In genomic region chr6:51172856-51173619, GRCm38 (mm10) we compare ENCODE assay signal across 8 mouse cellular contexts.
A peak's percentile ranks its signal among the peaks of the same experiment; 100 is the strongest.
DNase-seq lines count a peak whose midpoint lies in the region; ATAC-seq and TF ChIP-seq lines count a peak whose summit lies in the region.

No protein-coding gene starts in this region.

- ATAC-seq in erythroid progenitor cell, adult 5-6 weeks (replicated peaks; ENCODE audit: low FRiP score, poor library complexity, severe bottlenecking) = peak; percentile 46; the same call in 1 of the 2 replicates
- ATAC-seq in heart, embryonic 15.5 days (replicated peaks; ENCODE audit: insufficient number of reproducible peaks, insufficient read depth, low FRiP score, low read depth) = peak; percentile 86
- ATAC-seq in kidney, postnatal 0 days (replicated peaks; ENCODE audit: low FRiP score, low read depth) = peak; percentile 88

- no peaks in the 10 kb centered on the region for H3K36me3 ChIP-seq in heart, embryonic 15.5 days
- H3K36me3 ChIP-seq in kidney, postnatal 0 days (ENCODE audit: insufficient read depth, low read length) = no peaks in the 10 kb centered on the region
- H3K36me3 ChIP-seq in macrophage (ENCODE audit: inconsistent target) = no peaks in the 10 kb centered on the region

- H3K4me1 ChIP-seq in heart, embryonic 15.5 days (replicated peaks) = peaks cover 32% of the 10 kb centered on the region
- H3K4me1 ChIP-seq in kidney, postnatal 0 days (replicated peaks; ENCODE audit: insufficient read depth, low read length) = peaks cover 21% of the 10 kb centered on the region

- H3K4me3 ChIP-seq in heart, embryonic 15.5 days = peak overlapping the region; percentile 48
- H3K4me3 ChIP-seq in kidney, postnatal 0 days (replicated peaks; ENCODE audit: low read depth, low read length) = peak overlapping the region; percentile 38
- H3K4me3 ChIP-seq in macrophage (ENCODE audit: inconsistent target) = peak overlapping the region; percentile 45
- H3K4me3 ChIP-seq in left cerebral cortex, adult 2 months = no peak overlapping the region

- peak overlapping the region; percentile 44 for H3K9ac ChIP-seq in heart, embryonic 15.5 days
- H3K9ac ChIP-seq in kidney, postnatal 0 days (ENCODE audit: low read depth, low read length) = peak overlapping the region; percentile 42; the same call in 1 of the 2 replicates

- intact Hi-C loops in left cerebral cortex, adult 2 months (cut with DNase I) = loop anchor here (5.0 kb wide), 1 partner anchor 1404 kb away; no protein-coding TSS in a partner anchor

- peak; percentile 30; the same call in 1 of the 2 replicates for TF ChIP-seq CTCF in kidney, postnatal 0 days (IDR thresholded peaks at IDR 0.05; ENCODE audit: low read depth)
- no peak for TF ChIP-seq CTCF in left cerebral cortex, adult 2 months (IDR thresholded peaks at IDR 0.05)

- peak; percentile 64 to 66 for DNase-seq in B cell, adult 2 months
- peak; percentile 83 for DNase-seq in MN1 (ENCODE audit: low spot score)
- DNase-seq in kidney, postnatal 0 days (ENCODE audit: low spot score) = peak; percentile 99
- peak; percentile 98 for DNase-seq in skeletal muscle tissue, adult 2 months (ENCODE audit: low read depth, low spot score)
- no peak for DNase-seq in left cerebral cortex, adult 2 months (ENCODE audit: extremely low spot score in 1 of 2, low spot score in 2 of 2)

- H3K79me2 ChIP-seq in macrophage (ENCODE audit: inconsistent target) = no peaks in the 10 kb centered on the region

- H3K27ac ChIP-seq in heart, embryonic 15.5 days = peak overlapping the region; percentile 85
- H3K27ac ChIP-seq in kidney, postnatal 0 days = peak overlapping the region; percentile 86
- H3K27ac ChIP-seq in macrophage = peak overlapping the region; percentile 74
- no peak overlapping the region for H3K27ac ChIP-seq in left cerebral cortex, adult 2 months

- WGBS in heart, embryonic 15.5 days = under 1% methylated on average over 25 of the region's 25 CpGs
- under 1% methylated on average over 25 of the region's 25 CpGs for WGBS in kidney, postnatal 0 days
- under 1% methylated on average over 25 of the region's 25 CpGs for WGBS in macrophage (ENCODE audit: missing documents)

- peak overlapping the region; percentile 83 for H3K4me2 ChIP-seq in heart, embryonic 15.5 days
- peak overlapping the region; percentile 85 for H3K4me2 ChIP-seq in kidney, postnatal 0 days (ENCODE audit: low read length)

- H3K9me3 ChIP-seq in heart, embryonic 15.5 days (replicated peaks) = no peaks in the 10 kb centered on the region
- no peaks in the 10 kb centered on the region for H3K9me3 ChIP-seq in kidney, postnatal 0 days (replicated peaks; ENCODE audit: low read length)

- peaks cover 36% of the 10 kb centered on the region for H3K27me3 ChIP-seq in heart, embryonic 15.5 days
- H3K27me3 ChIP-seq in kidney, postnatal 0 days (ENCODE audit: insufficient read depth, low read length) = peaks cover 16% of the 10 kb centered on the region

Comparison
In these comparisons a context has a peak if more than half of its experiments do, and no peak if none do; other contexts are left out.
1. DNase-seq: peak in B cell, adult 2 months (2 of 2), MN1 (single experiment), kidney, postnatal 0 days (single experiment) and skeletal muscle tissue, adult 2 months (single experiment); none in left cerebral cortex, adult 2 months (0 of 2).
2. Peak in every context shown above with its lines, with median percentiles within 50 percentile points of each other: ATAC-seq.